Mouse (Mus musculus): ENCODE measurements around the gene Xkr7. TPM values are rescaled to one million over a fixed set of nuclear protein-coding genes. Genes with fewer than 3 reads are reported as not detected.

Gene Xkr7
- not detected in 2 replicates for polyA plus RNA-seq (2015; fragmentation: Nextera tagmentation; extraction: Ambion mirVana)

DNA sequence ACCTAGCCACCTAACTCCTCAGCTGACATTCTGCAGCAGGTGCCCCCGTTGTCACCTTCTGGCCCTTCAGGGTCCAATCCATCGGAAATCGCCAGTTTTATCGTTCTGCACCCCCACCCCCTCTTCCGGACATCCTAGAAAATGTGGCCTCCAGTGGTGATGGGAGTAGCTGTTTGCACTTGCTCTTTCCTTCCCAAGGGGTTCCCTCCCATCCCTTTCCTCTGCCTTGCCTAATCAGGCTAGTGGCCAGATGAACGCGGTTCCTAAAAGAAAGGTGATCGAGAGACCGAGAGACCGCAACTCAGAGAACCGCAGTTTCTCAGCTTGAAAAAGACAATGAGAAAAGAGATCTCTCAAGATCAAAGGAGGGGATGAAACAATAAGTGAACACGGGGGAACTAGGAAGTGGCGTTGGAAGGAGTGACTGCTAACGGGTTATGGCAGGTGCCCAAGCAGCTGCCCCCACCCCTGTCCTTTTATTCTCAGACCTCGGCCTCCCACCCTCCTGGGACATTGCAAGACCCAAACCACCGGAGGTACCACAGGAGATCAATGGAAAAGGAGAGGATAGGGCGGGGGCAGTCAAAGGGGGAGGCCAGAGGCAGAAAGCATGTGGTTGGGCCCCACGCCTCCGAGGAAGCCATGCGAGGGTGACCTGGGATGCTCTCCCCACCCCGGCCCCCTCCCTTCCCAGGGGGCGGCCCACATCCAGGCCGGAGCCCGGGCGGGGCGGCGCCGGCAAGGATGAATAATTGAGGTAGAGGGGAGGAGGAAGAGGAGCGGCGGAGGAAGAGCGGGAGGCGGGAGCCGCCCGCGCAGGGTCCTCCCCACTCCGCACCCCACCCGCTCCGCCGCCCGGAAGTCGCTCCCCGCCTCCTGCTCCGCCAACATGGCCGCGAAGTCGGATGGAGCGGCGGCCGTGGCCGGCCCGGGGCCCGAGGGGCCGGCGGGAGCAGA lies at the start of gene Xkr7:
Xkr7 (plus strand) TSS at position 727 of the 957 bp plus-strand sequence.
- WGBS, result 4% methylated on average over 44 of the region's 54 CpGs
- Histone ChIP-seq H3K9me3 (replicated peaks) (no peaks in the 10 kb centered on the region), H3K4me1 (peaks cover 11% of the 10 kb centered on the region), H3K27ac (replicated peaks) (no peak within 1 kb of the TSS), H3K4me3 (replicated peaks) (peak within 1 kb of the TSS; percentile 40), H3K4me2 (replicated peaks) (peak within 1 kb of the TSS; percentile 83), H3K36me3 (no peaks in the 10 kb centered on the region), H3K9ac (no peak within 1 kb of the TSS), H3K27me3 (peaks cover 72% of the 10 kb centered on the region)
- ATAC-seq (ENCODE audit: insufficient number of reproducible peaks, low FRiP score, low TSS enrichment, low read depth), result peak; percentile 62

DNA sequence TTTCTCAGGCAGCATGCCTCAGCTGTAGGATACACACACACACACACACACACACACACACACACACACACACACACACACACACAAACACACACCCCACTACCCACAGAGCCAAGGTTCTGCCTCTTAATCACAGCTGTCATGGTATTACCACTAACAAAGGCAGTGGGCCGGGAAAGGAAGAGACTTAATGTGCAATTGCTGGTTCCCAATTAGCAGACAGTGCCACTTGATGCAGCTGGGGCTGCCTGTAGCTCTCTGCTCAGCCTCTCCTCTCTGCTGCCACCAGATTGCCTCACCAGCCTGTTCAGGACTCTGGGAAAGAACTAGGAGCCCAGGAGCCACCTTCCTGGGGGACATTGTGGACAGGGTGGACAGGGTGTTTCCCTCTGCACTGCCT lies 46.1 kb upstream of the Xkr7 start:
- no peaks in the 10 kb centered on the region for H3K36me3 ChIP-seq
- H3K4me2 ChIP-seq (replicated peaks), result no peak overlapping the region
- H3K27ac ChIP-seq (replicated peaks), result no peak overlapping the region
- no peak overlapping the region for H3K4me3 ChIP-seq (replicated peaks)
- no peaks in the 10 kb centered on the region for H3K27me3 ChIP-seq
- no peaks in the 10 kb centered on the region for H3K4me1 ChIP-seq
- no peak overlapping the region for H3K9ac ChIP-seq
- no peak for ATAC-seq (ENCODE audit: insufficient number of reproducible peaks, low FRiP score, low TSS enrichment, low read depth)
- no peaks in the 10 kb centered on the region for H3K9me3 ChIP-seq (replicated peaks)
- WGBS, result 11% methylated on average over 1 of the region's 1 CpGs

DNA sequence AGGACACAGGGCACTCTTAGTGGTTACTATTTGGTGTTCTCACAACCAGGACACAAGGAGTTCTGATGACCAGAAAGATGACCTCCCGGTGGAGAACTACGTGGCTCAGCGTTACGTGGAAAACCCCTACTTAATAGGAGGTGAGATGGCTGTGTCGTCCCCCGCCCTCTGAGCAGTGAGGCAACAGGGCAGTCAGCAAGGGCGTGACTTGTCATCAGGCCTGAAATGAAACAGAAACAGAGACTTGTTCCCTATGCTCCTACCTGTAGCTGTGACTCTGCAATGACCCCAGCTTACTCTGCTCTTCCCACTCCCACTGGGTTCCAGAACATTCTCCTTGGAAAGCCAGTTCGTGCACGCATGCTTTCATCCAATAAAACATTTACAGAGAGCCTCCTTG lies 40.1 kb upstream of the Xkr7 start:
- no peak for ATAC-seq (ENCODE audit: insufficient number of reproducible peaks, low FRiP score, low TSS enrichment, low read depth)
- 79% methylated on average over 9 of the region's 9 CpGs for WGBS
- Histone ChIP-seq H3K4me3 (replicated peaks) (no peak overlapping the region), H3K36me3 (no peaks in the 10 kb centered on the region), H3K27me3 (no peaks in the 10 kb centered on the region), H3K9me3 (replicated peaks) (no peaks in the 10 kb centered on the region), H3K4me1 (no peaks in the 10 kb centered on the region), H3K27ac (replicated peaks) (no peak overlapping the region), H3K4me2 (replicated peaks) (no peak overlapping the region), H3K9ac (no peak overlapping the region)

DNA sequence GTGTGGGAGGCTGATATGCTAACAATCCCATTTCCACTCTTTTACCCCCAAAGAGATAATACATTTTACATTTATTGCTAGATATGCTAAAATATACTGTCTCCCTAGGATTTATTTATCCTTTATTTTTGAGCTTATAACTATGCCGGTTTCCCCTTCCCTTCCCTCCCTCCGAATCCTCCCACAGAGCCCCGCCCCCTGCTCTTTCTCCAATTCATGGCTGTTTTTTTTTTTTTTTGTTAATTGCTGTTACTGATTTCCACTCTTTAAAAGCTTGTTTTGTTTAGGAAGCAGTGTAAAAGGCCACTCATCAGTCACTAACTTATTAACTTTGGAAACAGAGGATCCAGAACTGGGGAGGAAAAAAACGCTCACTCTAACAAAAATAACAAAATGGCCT lies 34.6 kb upstream of the Xkr7 start:
- Histone ChIP-seq H3K27ac (replicated peaks) (no peak overlapping the region), H3K4me3 (replicated peaks) (no peak overlapping the region), H3K4me2 (replicated peaks) (no peak overlapping the region), H3K9me3 (replicated peaks) (no peaks in the 10 kb centered on the region), H3K9ac (no peak overlapping the region), H3K27me3 (no peaks in the 10 kb centered on the region), H3K36me3 (no peaks in the 10 kb centered on the region), H3K4me1 (no peaks in the 10 kb centered on the region)
- ATAC-seq (ENCODE audit: insufficient number of reproducible peaks, low FRiP score, low TSS enrichment, low read depth), result no peak
- 60% methylated on average over 4 of the region's 4 CpGs for WGBS

DNA sequence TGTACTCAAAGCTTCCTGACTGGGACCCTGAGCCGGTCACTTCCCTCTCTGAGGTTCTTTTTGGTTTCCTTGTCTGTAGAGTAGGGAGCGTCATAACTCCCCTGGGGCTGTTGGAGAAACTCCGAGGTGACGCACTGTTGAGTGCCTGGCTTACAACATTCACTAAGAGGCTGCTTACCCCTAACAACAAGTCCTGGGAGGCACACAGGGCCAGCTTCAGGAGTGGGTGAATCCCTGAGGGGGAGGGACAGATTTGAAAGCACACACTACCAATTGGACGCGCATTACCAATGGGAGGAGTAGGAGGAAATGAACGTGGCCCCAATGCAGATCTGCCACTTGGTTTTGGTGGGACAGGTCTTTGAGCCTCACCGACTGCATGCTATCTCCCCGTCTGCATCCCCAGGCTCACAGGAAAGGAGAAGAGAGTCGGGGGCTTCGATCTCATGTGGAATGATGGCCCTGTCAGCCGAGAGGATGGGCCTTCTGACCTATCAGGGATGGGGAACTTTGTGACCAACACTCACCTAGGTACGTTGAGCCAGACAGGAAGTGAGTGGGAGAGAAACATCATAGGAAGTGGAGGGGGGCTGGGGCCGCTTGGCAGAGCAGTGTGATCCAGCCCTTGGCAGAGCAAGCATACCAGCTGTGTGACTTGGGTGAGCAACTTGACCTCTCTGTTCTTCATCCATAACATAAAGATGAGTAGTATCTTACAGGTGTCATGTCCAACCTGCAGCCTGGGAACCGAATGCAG lies 29.0 kb upstream of the Xkr7 start:
- no peaks in the 10 kb centered on the region for H3K27me3 ChIP-seq
- WGBS, result 72% methylated on average over 15 of the region's 15 CpGs
- no peak overlapping the region for H3K4me2 ChIP-seq (replicated peaks)
- no peak overlapping the region for H3K9ac ChIP-seq
- H3K4me1 ChIP-seq, result no peaks in the 10 kb centered on the region
- no peak for ATAC-seq (ENCODE audit: insufficient number of reproducible peaks, low FRiP score, low TSS enrichment, low read depth)
- no peak overlapping the region for H3K27ac ChIP-seq (replicated peaks)
- no peaks in the 10 kb centered on the region for H3K9me3 ChIP-seq (replicated peaks)
- H3K4me3 ChIP-seq (replicated peaks), result no peak overlapping the region
- H3K36me3 ChIP-seq, result peaks cover 10% of the 10 kb centered on the region; the same call in 1 of the 2 replicates

DNA sequence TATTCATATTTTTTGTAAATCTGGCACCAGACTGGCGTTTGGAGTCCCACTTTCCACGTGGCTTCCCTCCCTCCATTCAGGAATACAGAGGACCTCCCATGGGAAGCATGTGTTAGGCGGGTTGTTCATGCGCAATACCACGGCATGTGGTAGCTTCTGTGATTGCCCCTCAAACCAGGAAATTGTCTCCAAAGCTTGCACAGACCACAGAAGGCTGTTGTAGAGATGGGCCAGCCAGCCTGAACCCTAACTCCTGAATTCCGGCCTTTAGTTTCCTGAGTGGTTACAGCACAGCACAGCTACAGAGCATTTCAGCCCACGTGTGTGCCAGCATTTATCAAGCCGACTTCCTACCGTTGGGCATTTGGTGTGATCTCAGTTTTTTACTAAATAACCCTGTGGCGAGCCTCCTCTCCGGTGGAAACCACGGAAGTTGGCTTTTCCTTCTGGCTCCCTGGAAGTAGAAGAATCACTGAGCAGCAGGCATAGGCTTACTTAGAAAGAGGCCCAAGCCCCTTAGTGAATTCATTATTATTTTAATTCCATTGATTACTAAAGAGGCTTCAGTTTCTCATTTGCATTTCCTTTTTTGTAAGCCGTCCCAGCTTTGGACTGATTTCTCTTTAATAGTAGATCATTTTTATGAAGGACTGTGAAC lies 27.8 kb upstream of the Xkr7 start:
- no peaks in the 10 kb centered on the region for H3K27me3 ChIP-seq
- no peak overlapping the region for H3K4me3 ChIP-seq (replicated peaks)
- no peak overlapping the region for H3K4me2 ChIP-seq (replicated peaks)
- H3K4me1 ChIP-seq, result no peaks in the 10 kb centered on the region
- no peaks in the 10 kb centered on the region for H3K9me3 ChIP-seq (replicated peaks)
- 0 out of 2 replicates have a peak overlapping the region, but pooled peaks have one; percentile 17 for H3K27ac ChIP-seq (replicated peaks)
- 54% methylated on average over 13 of the region's 13 CpGs for WGBS
- ATAC-seq (ENCODE audit: insufficient number of reproducible peaks, low FRiP score, low TSS enrichment, low read depth), result no peak; the same call in 1 of the 2 replicates
- H3K9ac ChIP-seq, result no peak overlapping the region
- H3K36me3 ChIP-seq, result peaks cover 18% of the 10 kb centered on the region

DNA sequence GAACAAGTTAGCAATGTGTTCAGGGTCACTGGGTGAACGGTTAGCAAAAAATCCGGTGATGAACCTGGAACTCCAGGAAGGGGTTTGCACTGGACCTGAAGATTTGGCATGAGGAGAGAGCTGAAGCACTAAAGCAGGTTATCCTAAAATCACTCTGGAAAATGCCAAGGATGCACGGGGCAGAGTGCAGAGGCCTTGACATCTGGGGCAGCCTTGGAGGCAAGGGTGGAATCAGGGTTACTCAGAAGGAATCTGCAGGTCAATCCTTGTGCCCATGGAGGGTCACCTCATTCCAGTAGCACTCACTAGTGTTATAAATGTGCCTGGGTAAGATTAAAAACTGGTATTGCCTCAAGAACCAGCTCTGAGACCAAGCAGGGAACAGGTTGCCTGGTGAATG lies 25.7 kb upstream of the Xkr7 start:
- 86% methylated on average over 3 of the region's 3 CpGs for WGBS
- no peak overlapping the region for H3K27ac ChIP-seq (replicated peaks)
- H3K36me3 ChIP-seq, result peaks cover 39% of the 10 kb centered on the region
- H3K4me1 ChIP-seq, result no peaks in the 10 kb centered on the region
- no peaks in the 10 kb centered on the region for H3K27me3 ChIP-seq
- no peaks in the 10 kb centered on the region for H3K9me3 ChIP-seq (replicated peaks)
- no peak overlapping the region for H3K4me3 ChIP-seq (replicated peaks)
- ATAC-seq (ENCODE audit: insufficient number of reproducible peaks, low FRiP score, low TSS enrichment, low read depth), result no peak
- no peak overlapping the region for H3K4me2 ChIP-seq (replicated peaks)
- H3K9ac ChIP-seq, result no peak overlapping the region

DNA sequence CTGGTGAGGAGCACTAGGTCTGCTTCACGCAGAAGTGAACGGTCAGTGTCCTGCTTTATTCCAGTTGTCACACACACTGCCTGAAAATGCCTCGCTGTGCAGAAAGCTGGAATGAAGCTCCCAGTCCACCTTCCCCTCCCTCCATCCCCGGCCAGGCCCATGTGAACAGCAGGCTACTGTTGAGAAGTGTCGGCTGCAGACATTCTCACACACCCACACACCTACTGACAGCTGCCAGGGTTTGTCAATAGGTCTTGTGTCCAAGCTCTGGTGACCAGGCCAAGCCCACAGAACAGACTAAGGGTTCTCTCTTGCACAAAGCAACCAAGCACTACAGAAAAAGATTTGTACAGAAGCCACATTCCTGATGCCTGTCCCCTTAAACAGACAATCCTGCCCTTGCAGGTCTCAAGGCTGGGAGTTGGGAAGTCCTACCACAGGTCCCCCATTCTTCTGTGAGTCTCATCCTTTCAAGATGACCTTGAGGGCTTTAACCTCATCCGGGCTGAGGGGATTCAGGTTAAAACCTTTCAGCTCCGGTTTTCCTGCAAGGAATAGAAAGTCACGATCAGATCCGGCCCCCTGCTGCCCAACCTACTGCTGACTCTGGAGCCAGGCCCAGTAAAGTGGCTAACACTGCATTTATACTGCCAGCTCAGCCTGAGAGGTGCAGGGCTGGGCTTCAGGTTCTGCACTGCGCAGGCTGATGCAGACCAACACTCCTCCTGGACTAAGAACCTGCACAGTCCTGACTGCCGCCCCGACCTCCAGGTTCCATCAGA lies 22.3 kb upstream of the Xkr7 start:
- no peak overlapping the region for H3K9ac ChIP-seq
- ATAC-seq (ENCODE audit: insufficient number of reproducible peaks, low FRiP score, low TSS enrichment, low read depth), result 0 out of 2 replicates have a peak, but pooled peaks have one; percentile 27
- no peak overlapping the region for H3K4me2 ChIP-seq (replicated peaks)
- no peak overlapping the region for H3K4me3 ChIP-seq (replicated peaks)
- H3K27me3 ChIP-seq, result no peaks in the 10 kb centered on the region
- H3K36me3 ChIP-seq, result peaks cover 58% of the 10 kb centered on the region
- no peaks in the 10 kb centered on the region for H3K9me3 ChIP-seq (replicated peaks)
- H3K4me1 ChIP-seq, result peaks cover 11% of the 10 kb centered on the region
- 89% methylated on average over 12 of the region's 12 CpGs for WGBS
- H3K27ac ChIP-seq (replicated peaks), result no peak overlapping the region

DNA sequence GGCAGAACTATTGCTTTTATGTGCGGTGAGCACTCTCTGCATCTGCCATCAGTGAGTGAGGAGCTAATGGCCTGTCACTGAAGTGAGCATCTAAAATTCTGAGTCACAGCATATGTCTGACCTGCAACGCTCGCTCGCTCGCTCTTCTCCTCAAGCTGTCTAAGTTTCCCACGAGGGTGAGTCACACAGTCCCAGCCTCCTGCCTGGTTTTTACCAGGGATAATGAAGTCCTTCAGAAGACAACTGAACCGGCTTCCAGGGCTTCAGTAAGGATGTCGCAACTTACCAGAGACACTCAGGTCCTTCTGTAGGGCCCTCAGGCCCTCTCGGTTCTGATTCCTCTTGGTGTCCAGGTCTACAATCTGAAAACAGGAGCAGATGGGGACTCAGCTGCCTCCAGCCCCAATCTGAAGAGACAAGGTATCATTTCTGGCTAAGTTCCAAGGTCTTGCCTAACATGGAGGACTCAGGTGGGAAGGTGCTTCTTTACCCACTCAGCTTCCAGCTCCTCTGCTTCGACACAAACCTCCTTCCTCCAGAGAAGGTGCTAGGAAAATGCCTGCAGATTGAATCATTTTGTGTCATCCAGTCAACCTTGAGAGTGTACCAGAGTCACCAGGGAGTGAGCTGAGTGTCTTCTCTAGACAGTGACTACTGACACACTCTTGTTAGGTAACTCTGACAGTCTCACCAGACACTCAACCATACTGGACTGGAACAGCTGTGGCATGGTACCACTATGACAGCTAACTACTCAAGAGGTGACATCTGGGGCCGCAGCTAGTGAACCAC lies 17.7 kb upstream of the Xkr7 start:
- ATAC-seq (ENCODE audit: insufficient number of reproducible peaks, low FRiP score, low TSS enrichment, low read depth), result no peak
- 86% methylated on average over 11 of the region's 11 CpGs for WGBS
- peaks cover 40% of the 10 kb centered on the region for H3K36me3 ChIP-seq
- H3K27me3 ChIP-seq, result peaks cover 12% of the 10 kb centered on the region
- H3K9ac ChIP-seq, result no peak overlapping the region; the same call in 1 of the 2 replicates
- no peaks in the 10 kb centered on the region for H3K9me3 ChIP-seq (replicated peaks)
- H3K4me2 ChIP-seq (replicated peaks), result peak overlapping the region; percentile 77
- H3K27ac ChIP-seq (replicated peaks), result no peak overlapping the region
- H3K4me3 ChIP-seq (replicated peaks), result peak overlapping the region; percentile 81
- H3K4me1 ChIP-seq, result peaks cover 15% of the 10 kb centered on the region
